Mouse (Mus musculus) liver, adult (tissue): ENCODE data around the gene Axin2.

ENCODE experiments used
- GATA4 ChIP-seq: IDR thresholded peaks from 2 replicates; pipeline ENCODE4 v1.6.1; 2014; ENCODE audit warnings: mild to moderate bottlenecking, low read length; ENCODE audit not compliant: insufficient replicate concordance

Gene Axin2

DNA sequence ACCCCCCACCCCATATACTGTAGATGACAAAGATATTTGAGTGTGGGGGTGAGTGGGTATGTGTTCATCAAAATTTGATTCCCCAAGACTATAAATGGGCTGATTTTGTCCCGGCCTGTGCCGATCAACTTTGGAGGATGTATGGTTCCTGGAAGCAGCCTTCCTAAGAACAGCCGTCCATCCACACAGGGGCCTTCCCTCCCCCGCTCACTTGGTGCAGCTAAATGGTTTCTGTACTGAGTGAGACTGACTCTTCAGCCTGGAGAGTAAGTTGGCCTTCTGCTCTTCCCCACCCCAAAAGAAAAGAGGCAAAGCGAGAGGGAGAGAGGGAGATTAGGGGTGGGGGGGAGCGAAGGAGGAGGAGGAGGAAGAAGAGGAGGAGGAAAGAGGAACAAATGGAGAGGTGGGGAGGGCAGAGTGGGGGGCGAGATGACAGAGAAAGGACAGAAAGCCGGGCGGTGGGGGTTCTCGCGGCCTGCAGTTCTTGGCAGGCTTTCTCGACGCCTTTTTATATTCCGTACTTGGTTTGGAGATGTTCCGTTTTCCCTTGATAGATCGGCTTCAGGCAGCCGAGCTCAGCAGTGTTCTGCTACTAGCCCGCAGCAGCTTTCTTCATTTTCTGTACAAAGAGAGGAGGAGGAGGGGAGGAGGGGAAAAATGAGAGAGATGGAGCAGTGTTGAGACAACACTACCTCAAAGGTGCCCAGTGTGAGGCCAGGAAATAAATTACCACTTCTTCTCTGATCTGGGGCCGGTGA is 20.7 kb downstream of the Axin2 start:
- TF ChIP-seq GATA4: no peak

DNA sequence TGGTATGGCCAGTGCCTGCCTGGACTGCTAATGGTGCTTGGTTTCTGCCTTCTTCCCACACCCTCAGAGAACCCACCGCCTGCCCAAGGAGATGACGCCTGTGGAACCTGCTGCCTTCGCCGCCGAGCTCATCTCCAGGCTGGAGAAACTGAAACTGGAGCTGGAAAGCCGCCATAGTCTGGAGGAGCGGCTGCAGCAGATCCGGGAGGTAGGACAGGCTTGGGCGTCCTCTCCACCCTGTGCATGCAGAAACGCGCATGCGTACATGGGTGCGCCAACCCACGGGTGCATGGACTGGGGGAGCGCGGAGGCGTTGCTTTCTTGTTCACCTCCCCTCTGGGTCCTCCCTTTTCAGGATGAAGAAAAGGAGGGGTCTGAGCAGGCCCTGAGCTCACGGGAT is 21.7 kb downstream of the Axin2 start:
- no peak for TF ChIP-seq GATA4

DNA sequence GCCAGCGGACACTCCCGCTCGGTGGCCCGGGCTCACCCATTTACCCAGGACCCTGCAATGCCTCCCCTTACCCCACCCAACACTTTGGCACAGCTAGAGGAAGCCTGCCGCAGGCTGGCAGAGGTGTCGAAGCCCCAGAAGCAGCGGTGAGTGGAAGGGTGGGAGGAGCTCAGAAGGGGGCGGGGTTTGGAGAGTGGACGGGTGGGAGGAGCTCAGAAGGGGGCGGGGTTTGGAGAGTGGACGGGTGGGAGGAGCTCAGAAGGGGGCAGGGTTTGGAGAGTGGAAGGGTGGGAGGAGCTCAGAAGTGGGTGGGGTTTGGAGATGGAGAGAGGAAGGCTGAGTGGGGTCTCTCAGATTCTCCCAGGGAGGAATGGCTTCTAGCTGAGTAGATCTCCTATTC is 23.6 kb downstream of the Axin2 start:
- no peak for TF ChIP-seq GATA4

DNA sequence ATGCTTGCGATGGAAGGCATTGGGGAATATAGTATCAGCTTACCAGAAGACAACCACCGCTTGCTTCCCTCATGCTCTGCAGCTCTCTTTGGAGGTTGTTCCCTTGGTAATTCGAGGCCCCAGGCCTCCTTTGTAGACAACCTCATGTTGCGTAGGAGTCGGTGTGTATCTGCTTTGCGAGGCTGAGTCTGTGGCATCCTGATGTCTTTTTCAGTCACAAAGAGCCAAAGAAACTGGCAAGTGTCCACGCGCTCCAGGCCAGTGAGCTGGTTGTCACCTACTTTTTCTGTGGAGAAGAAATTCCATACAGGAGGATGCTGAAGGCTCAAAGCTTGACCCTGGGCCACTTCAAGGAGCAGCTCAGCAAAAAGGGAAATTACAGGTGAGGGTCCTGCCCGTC is 25.5 kb downstream of the Axin2 start:
- no peak for TF ChIP-seq GATA4

DNA sequence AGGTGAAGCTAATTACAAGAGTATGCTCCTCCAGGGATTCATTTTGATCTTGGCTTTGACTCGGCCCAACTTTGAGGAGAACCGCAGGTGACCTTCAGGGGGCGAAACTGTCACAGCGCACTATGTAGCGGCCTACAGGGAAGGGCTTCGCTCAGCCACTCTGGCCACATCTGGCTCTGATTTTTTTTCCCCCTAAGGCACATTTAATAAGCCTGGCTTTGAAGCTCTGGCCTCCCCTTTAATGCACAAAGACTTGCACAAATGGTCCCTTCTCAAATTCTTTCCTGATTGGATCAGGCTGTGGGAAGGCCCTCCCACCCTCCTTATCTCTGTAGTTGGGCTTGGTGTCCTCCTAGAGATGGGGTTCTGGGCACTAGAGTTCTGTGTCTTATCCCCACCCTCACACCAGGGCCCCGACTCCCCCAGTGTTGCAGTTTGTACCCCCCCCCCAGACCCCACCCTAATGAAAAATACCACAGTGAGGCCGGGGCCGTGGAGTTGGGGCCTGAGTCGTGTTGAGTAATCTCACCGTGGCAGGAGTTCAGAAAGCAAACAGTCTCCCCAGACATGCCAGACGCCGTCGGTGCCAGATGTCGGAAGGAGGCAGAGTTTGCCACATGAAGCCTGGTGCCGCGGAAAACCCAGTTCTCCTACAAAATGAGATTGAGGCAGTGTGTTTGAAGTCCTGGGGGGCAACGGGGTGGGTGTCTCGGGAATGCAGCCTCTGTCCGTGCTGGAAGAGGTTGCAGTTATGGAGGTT is 27.5 kb downstream of the Axin2 start:
- no peak for TF ChIP-seq GATA4

DNA sequence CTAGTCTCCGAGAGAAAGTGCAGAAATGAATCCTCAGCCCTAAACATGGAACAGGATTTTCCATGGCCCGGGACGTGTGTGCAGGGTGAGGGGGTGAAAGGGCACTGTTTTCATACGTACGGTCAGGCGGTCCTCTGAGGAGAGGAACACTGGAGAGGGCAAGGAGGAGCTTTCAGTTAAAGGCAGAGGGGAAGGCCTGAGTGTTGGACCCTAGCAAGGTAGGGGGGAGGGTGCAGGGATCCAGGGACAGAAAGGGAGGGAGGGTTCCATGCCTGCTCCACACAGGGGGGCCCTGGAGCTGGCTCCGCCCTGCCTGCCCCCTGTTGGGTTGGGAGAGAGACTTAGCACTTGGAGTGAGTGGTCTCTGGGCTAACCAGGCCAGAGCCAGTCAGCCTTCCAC is 28.4 kb downstream of the Axin2 start:
- no peak for TF ChIP-seq GATA4

DNA sequence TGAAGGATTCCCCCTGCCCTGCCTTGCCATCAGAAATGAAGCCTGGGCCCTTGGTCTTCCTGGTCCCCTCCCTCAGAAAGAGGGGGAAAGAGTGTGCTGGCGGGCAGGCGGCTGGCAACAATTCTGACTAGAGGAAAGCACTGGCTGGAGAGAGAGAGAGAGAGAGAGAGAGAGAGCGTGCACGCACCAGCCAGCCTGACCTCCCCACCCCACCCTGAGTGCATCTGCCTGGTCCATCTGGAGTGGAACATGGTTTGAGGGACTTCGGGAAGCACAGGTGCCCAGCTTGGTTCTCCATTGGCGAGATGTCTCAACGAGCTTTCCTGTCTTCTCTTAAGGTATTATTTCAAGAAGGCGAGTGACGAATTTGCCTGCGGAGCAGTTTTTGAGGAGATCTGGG is 28.8 kb downstream of the Axin2 start:
- TF ChIP-seq GATA4: no peak

DNA sequence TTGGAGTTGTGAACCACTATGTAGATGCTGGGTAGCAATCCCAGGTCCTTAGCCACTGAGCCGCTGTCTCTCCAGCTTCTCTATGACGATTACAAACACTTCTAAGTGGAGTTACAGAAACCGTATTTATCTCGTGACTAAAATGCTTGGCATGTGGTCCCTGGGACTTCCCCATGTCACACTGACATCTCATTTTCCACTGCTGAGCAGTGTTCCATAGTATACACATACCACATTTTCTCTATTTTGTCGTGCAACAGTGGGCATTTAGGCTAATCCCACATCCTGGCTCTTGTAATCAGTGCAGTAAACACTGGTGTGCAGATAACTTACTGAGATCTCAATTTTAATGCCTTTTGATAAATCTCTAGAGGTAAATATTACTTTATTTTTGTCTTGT is 32.2 kb downstream of the Axin2 start:
- TF ChIP-seq GATA4: no peak

DNA sequence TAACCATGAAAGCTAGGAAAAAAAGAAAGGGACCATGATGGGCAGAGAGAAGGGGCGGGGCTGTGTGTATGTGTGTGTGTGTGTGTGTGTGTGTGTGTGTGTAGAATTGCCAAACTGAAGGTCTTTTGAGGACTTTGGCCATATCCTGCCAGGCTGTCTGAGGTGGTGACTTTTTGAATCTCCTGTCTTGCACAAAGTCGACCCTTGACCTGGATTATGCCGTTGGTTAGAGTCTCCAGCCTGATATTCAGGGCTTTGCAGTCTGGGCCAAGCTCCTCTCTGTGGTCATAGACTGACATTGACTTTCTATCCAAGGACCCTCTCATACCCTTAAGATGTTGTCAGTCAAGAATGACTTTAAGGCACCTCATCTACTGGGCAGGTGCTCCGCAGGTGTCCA is 35.8 kb downstream of the Axin2 start:
- TF ChIP-seq GATA4: no peak

DNA sequence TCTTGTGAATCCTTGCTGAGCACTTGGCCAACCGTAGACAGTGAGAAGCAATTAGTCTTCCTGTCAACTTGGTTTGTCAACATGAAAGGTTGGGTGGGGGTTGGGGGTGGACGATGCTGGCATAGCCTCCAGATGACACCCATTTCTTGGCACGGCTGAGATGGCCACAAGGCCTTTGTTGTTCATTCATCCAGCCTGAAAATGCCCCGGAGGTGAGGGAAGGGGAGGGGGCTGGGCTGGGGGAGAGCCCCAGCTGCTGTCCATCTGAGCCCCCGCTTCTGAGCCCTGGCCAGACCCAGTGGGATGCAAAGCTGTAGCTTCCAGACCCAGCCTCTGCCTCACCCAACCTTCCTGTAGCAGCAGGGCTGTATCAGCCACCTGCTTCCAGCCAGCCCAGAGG is 38.2 kb downstream of the Axin2 start:
- no peak for TF ChIP-seq GATA4

DNA sequence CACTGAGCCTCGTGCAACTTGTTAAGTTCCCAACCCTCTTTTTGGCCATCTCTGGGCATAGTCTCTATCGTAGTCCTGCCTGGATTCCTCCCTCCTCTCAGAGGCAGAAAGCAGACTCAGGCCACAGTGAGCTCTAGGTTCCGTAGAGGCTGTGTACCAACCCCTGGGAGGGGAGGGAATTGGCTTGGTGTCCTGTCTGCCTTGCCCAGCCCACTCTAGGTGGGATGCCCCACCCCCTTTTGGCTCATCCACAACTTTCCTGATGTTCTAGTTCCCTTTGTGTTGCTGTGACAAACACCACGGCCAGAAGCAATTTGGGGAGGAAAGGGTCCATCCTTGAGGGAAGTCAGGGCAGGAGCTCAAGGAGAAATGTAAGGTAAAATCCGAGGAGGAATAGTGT is 39.0 kb downstream of the Axin2 start:
- TF ChIP-seq GATA4: no peak

DNA sequence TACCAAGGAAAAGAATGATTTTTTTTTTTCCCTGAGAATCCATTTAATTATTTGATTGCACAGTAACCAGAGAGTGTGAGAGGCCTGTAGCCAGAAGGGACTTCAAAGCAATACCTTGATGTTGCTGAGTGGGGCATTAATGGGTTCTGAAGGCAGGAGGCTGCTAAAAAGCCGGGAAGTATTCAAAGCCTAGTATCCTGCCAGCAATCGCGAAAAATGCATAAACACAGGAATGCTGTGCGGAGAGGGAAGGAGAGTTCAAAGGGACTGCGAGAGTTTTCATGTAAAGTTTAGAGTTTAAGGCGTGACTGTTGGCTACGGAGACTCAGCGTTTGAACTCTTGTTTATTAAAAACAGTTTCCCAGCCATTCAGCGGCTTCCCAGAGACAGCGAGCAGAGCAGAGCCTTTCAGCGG is 41.5 kb downstream of the Axin2 start:
- TF ChIP-seq GATA4: no peak

DNA sequence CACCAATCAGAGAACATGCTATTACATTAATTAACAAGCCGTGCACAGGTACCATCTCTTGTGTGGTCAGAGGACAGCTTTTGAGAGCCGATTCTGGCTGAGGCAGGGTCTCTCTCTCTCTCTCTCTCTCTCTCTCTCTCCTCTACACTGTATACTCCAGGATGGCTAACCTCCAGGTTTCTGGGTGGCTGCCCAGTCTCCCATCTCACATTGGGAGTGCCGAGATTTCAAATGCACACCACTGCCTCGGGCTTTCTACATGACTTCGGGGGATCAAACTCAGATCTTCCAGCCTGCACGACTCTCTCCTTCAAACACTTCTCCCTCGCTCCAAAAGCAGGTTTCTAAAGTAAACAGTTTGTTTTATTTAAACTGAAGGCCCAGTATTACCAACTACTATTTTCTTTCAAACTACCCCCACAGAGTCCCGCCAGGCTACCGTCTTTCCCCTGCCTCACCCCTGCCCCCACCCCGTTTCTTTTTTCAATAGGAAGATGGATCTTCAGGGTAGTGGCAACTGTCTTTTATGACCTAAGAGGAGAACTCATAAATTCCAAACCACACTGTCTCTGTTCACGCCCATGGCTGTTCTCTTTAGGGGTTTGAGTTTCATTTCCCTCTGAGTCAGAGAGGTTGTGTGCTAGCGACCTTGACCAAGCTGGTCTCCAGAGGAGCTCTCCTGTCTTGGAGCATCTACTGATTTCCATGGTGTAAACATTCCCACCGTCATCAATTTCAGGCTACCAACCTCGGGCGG is 43.5 kb downstream of the Axin2 start:
- no peak for TF ChIP-seq GATA4

DNA sequence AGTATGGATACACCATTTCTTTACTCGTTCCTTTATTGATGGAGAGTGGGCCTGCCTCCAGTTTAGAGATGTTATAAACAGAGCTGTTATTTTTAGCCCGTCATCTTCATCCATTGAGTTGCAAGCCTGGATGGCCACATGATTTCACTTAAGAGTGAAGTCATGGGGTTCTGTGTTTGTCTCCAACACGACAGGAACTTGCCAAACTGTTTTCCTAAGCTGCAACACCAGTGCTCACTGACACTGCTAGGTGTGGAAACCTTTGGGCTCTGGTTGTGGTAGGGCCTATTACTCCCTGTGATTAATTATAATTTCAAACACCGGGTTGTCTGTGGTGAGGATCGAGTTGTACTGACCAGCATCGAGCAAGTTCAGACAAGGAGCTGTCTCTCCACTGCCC is 45.6 kb downstream of the Axin2 start:
- no peak for TF ChIP-seq GATA4

DNA sequence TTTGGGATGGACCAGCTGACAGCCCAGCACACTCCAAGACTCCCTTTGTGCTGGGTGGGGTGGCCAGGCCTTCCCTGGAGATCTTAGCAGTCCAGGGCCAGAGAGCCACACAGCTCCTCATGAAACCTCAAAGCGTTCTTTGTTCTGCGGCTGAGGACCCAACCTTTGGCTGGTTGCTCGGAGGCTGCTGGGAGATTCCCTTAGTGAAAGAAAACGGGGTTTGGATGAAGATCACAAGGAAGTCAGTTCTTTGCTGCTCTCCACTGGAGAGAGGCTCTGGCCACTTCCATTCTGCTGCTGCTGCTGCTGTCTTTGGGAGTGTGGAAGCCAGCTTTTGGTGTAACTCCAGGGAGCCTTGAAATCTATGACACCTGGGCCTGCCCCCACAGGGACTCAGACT is 53.3 kb downstream of the Axin2 start:
- TF ChIP-seq GATA4: no peak

DNA sequence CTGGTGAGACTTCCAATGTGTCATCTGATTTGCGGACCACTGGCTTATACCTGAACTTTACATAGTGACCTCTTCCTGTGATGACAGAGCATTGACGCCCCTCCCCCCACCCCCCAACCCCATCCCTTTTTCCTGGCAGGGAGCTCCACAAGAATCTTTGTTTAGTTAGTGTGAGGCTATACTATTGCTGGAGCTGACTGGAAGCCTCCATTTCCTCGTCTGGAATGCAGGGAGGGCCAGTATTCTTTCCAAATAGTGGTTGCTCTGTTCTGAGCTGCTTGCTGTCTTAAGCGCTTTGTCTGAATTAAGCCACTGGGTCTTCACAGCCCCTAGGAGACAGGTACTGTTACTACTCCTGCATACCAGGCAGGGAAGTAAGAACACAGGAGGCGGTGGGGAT is 53.7 kb downstream of the Axin2 start:
- TF ChIP-seq GATA4: no peak
